Comparison of ENCODE assay signal across 21 mouse cellular contexts in the genomic region with DNA sequence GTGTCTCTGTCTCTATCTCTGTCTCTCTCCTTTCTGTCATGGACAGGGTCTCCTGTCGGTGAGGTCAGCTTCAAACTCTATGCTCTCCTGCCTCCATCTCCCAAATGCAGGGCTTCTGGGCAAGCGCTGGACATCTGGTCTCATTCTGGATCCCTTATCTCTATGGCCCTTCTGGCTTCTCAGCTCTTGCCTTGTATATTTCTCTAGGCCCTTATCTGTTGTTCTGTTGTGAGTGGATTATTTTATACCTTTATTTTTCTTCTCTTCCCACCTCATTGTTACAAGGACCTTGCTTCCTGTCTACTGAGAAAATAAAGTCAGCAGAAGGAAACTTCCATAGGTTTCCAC. TPM values are rescaled to one million over a fixed set of nuclear protein-coding genes. Genes with fewer than 3 reads are reported as not detected.
A peak's percentile ranks its signal among the peaks of the same experiment; 100 is the strongest.
DNase-seq lines count a peak whose midpoint lies in the region; ATAC-seq and TF ChIP-seq lines count a peak whose summit lies in the region.
"Had no signal": no experiment of that assay in that cellular context is flagged by ENCODE, and none has a peak within 500 bp of the region (broad histone marks: within the 10 kb centered on the region; RNA-seq: fewer than 3 reads in every experiment).

No protein-coding gene starts in this region.

- no peak overlapping the region for H3K27ac ChIP-seq in heart, embryonic 13.5 days (replicated peaks)
- H3K27ac ChIP-seq in heart, adult 2 months, result no peak overlapping the region
- 0 out of 2 replicates have a peak overlapping the region, but pooled peaks have one; percentile 9 for H3K27ac ChIP-seq in lung, embryonic 14.5 days (ENCODE audit: low read depth)
- H3K27ac ChIP-seq in MEL (ENCODE audit: control insufficient read depth, low read depth, low read length), result no peak overlapping the region
- H3K27ac ChIP-seq: forebrain, embryonic 13.5 days; hindbrain, embryonic 10.5 days; hindbrain, embryonic 15.5 days; limb, embryonic 13.5 days; midbrain, embryonic 12.5 days; neural tube, embryonic 13.5 days had no signal

- 0 out of 2 replicates have a peak overlapping the region, but pooled peaks have one; percentile 4 for H3K4me2 ChIP-seq in heart, embryonic 13.5 days
- no peak overlapping the region for H3K4me2 ChIP-seq in lung, embryonic 14.5 days
- H3K4me2 ChIP-seq: forebrain, embryonic 13.5 days; hindbrain, embryonic 15.5 days; limb, embryonic 13.5 days; midbrain, embryonic 12.5 days; neural tube, embryonic 13.5 days had no signal

- no peak overlapping the region for H3K9ac ChIP-seq in heart, embryonic 13.5 days
- H3K9ac ChIP-seq in heart, adult 2 months (ENCODE audit: low read depth, low read length), result no peak overlapping the region
- H3K9ac ChIP-seq in lung, embryonic 14.5 days, result no peak overlapping the region
- no peak overlapping the region for H3K9ac ChIP-seq in MEL (ENCODE audit: control insufficient read depth, low read depth, low read length, poor library complexity, severe bottlenecking)
- H3K9ac ChIP-seq: forebrain, embryonic 13.5 days; hindbrain, embryonic 15.5 days; limb, embryonic 13.5 days; midbrain, embryonic 12.5 days; neural tube, embryonic 13.5 days had no signal

- no peaks in the 10 kb centered on the region for H3K36me3 ChIP-seq in heart, embryonic 13.5 days
- H3K36me3 ChIP-seq in heart, adult 2 months (ENCODE audit: control insufficient read depth, insufficient read depth, low read length), result no peaks in the 10 kb centered on the region
- no peaks in the 10 kb centered on the region for H3K36me3 ChIP-seq in lung, embryonic 14.5 days (ENCODE audit: insufficient read depth)
- peaks cover 0 to 31% of the 10 kb centered on the region in 2 experiments; a peak in 2 of 4 replicates for H3K36me3 ChIP-seq in MEL (ENCODE audit: control insufficient read depth in 1 of 2, insufficient read depth in 2 of 2, low read length in 2 of 2)
- H3K36me3 ChIP-seq: hindbrain, embryonic 10.5 days; hindbrain, embryonic 15.5 days; limb, embryonic 13.5 days; midbrain, embryonic 12.5 days; neural tube, embryonic 13.5 days had no signal

- TF ChIP-seq CTCF in heart, adult 2 months (IDR thresholded peaks at IDR 0.05), result no peak
- no peak for TF ChIP-seq CTCF in lung, embryonic 14.5 days (IDR thresholded peaks at IDR 0.05; ENCODE audit: low read depth)
- TF ChIP-seq CTCF in MEL (IDR thresholded peaks at IDR 0.05 in 2 of 3, conservative IDR thresholded peaks at IDR 0.05 in 1 of 3; ENCODE audit: control insufficient read depth in 1 of 3, insufficient read depth in 1 of 3, low read depth in 2 of 3, low read length in 3 of 3, poor library complexity in 1 of 3, severe bottlenecking in 1 of 3), result no peak

- no peak for TF ChIP-seq EP300 in heart, adult 2 months (IDR thresholded peaks at IDR 0.05; ENCODE audit: insufficient read depth, low read depth, low read length)
- TF ChIP-seq EP300 in MEL (IDR thresholded peaks at IDR 0.05; ENCODE audit: low read depth in 1 of 2, low read length in 2 of 2), result no peak; a peak in 1 of 4 replicates

- no peak for TF ChIP-seq RAD21 in MEL (IDR thresholded peaks at IDR 0.05; ENCODE audit: low read depth, low read length)

- intact Hi-C loops in heart, adult 2 months (cut with DNase I), result no loop called here

- H3K4me3 ChIP-seq in heart, embryonic 13.5 days, result no peak overlapping the region
- no peak overlapping the region for H3K4me3 ChIP-seq in heart, adult 2 months
- no peak overlapping the region for H3K4me3 ChIP-seq in lung, embryonic 14.5 days (ENCODE audit: low read depth, low read length)
- H3K4me3 ChIP-seq in MEL (ENCODE audit: control insufficient read depth in 1 of 2, insufficient read depth in 1 of 2, low read depth in 2 of 2, low read length in 2 of 2), result no peak overlapping the region
- H3K4me3 ChIP-seq: forebrain, embryonic 13.5 days; hindbrain, embryonic 10.5 days; hindbrain, embryonic 15.5 days; limb, embryonic 13.5 days; midbrain, embryonic 12.5 days; neural tube, embryonic 13.5 days had no signal

- peaks cover 26% of the 10 kb centered on the region for H3K4me1 ChIP-seq in heart, embryonic 13.5 days
- H3K4me1 ChIP-seq in heart, adult 2 months (ENCODE audit: control insufficient read depth, insufficient read depth, low read length), result peaks cover 2% of the 10 kb centered on the region
- H3K4me1 ChIP-seq in lung, embryonic 14.5 days (ENCODE audit: insufficient read depth), result no peaks in the 10 kb centered on the region
- peaks cover 6 to 39% of the 10 kb centered on the region in 2 experiments; a peak in 3 of 4 replicates for H3K4me1 ChIP-seq in MEL (ENCODE audit: control insufficient read depth in 1 of 2, insufficient read depth in 2 of 2, low read length in 2 of 2)
- H3K4me1 ChIP-seq: hindbrain, embryonic 15.5 days; limb, embryonic 13.5 days; midbrain, embryonic 12.5 days; neural tube, embryonic 13.5 days had no signal

- H3K79me2 ChIP-seq in heart, adult 2 months (replicated peaks; ENCODE audit: control insufficient read depth, insufficient read depth, low read length), result no peaks in the 10 kb centered on the region
- H3K79me2 ChIP-seq in MEL (ENCODE audit: control insufficient read depth, insufficient read depth, low read length, poor library complexity), result no peaks in the 10 kb centered on the region

- no peak for TF ChIP-seq POLR2A in heart, adult 2 months (IDR thresholded peaks at IDR 0.05; ENCODE audit: insufficient read depth, low read depth, low read length)
- no peak for TF ChIP-seq POLR2A in MEL (IDR thresholded peaks at IDR 0.05; ENCODE audit: control insufficient read depth in 1 of 2, insufficient read depth in 1 of 2, low read depth in 1 of 2, low read length in 2 of 2, poor library complexity in 1 of 2)

- H3K27me3 ChIP-seq in heart, embryonic 13.5 days (replicated peaks), result peaks cover 18% of the 10 kb centered on the region
- no peaks in the 10 kb centered on the region for H3K27me3 ChIP-seq in heart, adult 2 months (ENCODE audit: control insufficient read depth, insufficient read depth, low read length)
- no peaks in the 10 kb centered on the region for H3K27me3 ChIP-seq in lung, embryonic 14.5 days (ENCODE audit: insufficient read depth, low read length)
- H3K27me3 ChIP-seq in MEL (ENCODE audit: control insufficient read depth in 1 of 2, insufficient read depth in 2 of 2, low read length in 2 of 2), result 0 out of 4 replicates have a peak, but pooled peaks cover 0 to 1% of the 10 kb centered on the region in 2 experiments
- H3K27me3 ChIP-seq: forebrain, embryonic 13.5 days; hindbrain, embryonic 15.5 days; limb, embryonic 13.5 days; midbrain, embryonic 12.5 days; neural tube, embryonic 13.5 days had no signal

- no peak for DNase-seq in heart, adult 2 months
- no peak for DNase-seq in lung, embryonic 14.5 days
- DNase-seq in lung, postnatal 4 days, result no peak
- DNase-seq in MEL (ENCODE audit: low read depth, low spot score), result no peak
- DNase-seq in thymus, adult 18-20 months, result no peak
- DNase-seq: adrenal gland, postnatal 25 days; cerebellum, adult 18-20 months; cerebellum, postnatal 10 days; gastrocnemius, postnatal 25 days; heart, postnatal 14 days; kidney, adult 11 months; thymus, postnatal 4 days had no signal

- 27% methylated on average over 2 of the region's 2 CpGs for WGBS in heart, embryonic 13.5 days
- WGBS in heart, adult 2 months, result 39% methylated on average over 2 of the region's 2 CpGs
- WGBS in lung, embryonic 14.5 days, result 67% methylated on average over 2 of the region's 2 CpGs

- ATAC-seq in heart, embryonic 13.5 days (ENCODE audit: extremely low read depth, insufficient number of reproducible peaks, low FRiP score, low TSS enrichment), result no peak
- ATAC-seq in lung, embryonic 14.5 days (ENCODE audit: insufficient read depth), result no peak
- peak; percentile 41; the same call in 1 of the 2 replicates for ATAC-seq in megakaryocyte progenitor cell, adult 5-6 weeks (replicated peaks; ENCODE audit: poor library complexity)
- ATAC-seq: forebrain, embryonic 13.5 days; inflammation-experienced regulatory T-cells, adult 6 months had no signal

- no peaks in the 10 kb centered on the region for H3K9me3 ChIP-seq in heart, embryonic 13.5 days
- H3K9me3 ChIP-seq in lung, embryonic 14.5 days (ENCODE audit: low read depth, low read length), result no peaks in the 10 kb centered on the region
- H3K9me3 ChIP-seq in MEL (replicated peaks; ENCODE audit: insufficient read depth, low read length), result no peaks in the 10 kb centered on the region
- H3K9me3 ChIP-seq: forebrain, embryonic 13.5 days; hindbrain, embryonic 10.5 days; hindbrain, embryonic 15.5 days; limb, embryonic 13.5 days; midbrain, embryonic 12.5 days; neural tube, embryonic 13.5 days had no signal

TF ChIP-seq in MEL, 35 proteins besides CTCF, POLR2A, EP300 and RAD21 (continues in another document):
- TF ChIP-seq TCF12 (IDR thresholded peaks at IDR 0.05; ENCODE audit: low read depth, low read length), result 0 out of 2 replicates have a peak, but pooled peaks have one; percentile 11
- TF ChIP-seq MAX (IDR thresholded peaks at IDR 0.05; ENCODE audit: low read length), result no peak
- TF ChIP-seq SIN3A (IDR thresholded peaks at IDR 0.05; ENCODE audit: low read length), result no peak
- TF ChIP-seq POLR2AphosphoS5 (IDR thresholded peaks at IDR 0.05; ENCODE audit: borderline replicate concordance, low read depth, low read length), result no peak
- TF ChIP-seq KAT2A (conservative IDR thresholded peaks at IDR 0.05; ENCODE audit: low read depth, low read length), result no peak
- TF ChIP-seq TAL1 (IDR thresholded peaks at IDR 0.05; ENCODE audit: low read length), result peak; percentile 67
- peak; percentile 66 for TF ChIP-seq GATA1 (IDR thresholded peaks at IDR 0.05; ENCODE audit: low read depth, low read length)
- no peak for TF ChIP-seq ZMIZ1 (IDR thresholded peaks at IDR 0.05; ENCODE audit: low read depth, low read length)
- no peak for TF ChIP-seq ZNF384 (IDR thresholded peaks at IDR 0.05; ENCODE audit: low read depth, low read length)
- no peak for TF ChIP-seq UBTF (IDR thresholded peaks at IDR 0.05; ENCODE audit: borderline replicate concordance, insufficient read depth, low read depth, low read length)
- no peak for TF ChIP-seq ZC3H11A (IDR thresholded peaks at IDR 0.05; ENCODE audit: low read depth, low read length)
- no peak for TF ChIP-seq MXI1 (IDR thresholded peaks at IDR 0.05; ENCODE audit: low read depth, low read length)
- no peak for TF ChIP-seq GABPA (IDR thresholded peaks at IDR 0.05; ENCODE audit: low read depth, low read length)
- TF ChIP-seq POLR2AphosphoS2 (IDR thresholded peaks at IDR 0.05; ENCODE audit: low read length), result no peak

RNA-seq across cellular contexts. Expression of gene Exoc6, which starts 28.8 kb away (rescaled TPM):
- polyA plus RNA-seq in heart, embryonic 13.5 days (2015; fragmentation: Nextera tagmentation; extraction: Ambion mirVana), result 17.2 and 18.1 TPM in 2 replicates
- total RNA-seq in heart, adult 2 months (2021), result 10 to 100 TPM; 29.8 to 34.2 TPM
- polyA plus RNA-seq in heart, adult 2 months (2012; rRNA removed), result 13.8 and 19.8 TPM in 2 replicates
- 11.6 and 13.2 TPM in 2 replicates for polyA plus RNA-seq in lung, embryonic 14.5 days (2014; fragmentation: Nextera tagmentation; extraction: Ambion mirVana)
- total RNA-seq in MEL (2012; rRNA removed), result 30.2 and 30.9 TPM in 2 replicates
- polyA plus RNA-seq in MEL (2012; ENCODE audit: insufficient read depth in 1 of 2, insufficient read length in 2 of 2, low read depth in 1 of 2, low replicate concordance in 2 of 2, missing spikeins in 1 of 2), result 10 to 100 TPM in 1 of 2 experiments, not detected in 1; 41.2 TPM
- 57.3 and 63.3 TPM in 2 replicates for total RNA-seq in megakaryocyte progenitor cell, adult 5-6 weeks (2015)
- 75.7 and 84.5 TPM in 2 replicates for total RNA-seq in megakaryocyte progenitor cell, adult 5-6 weeks (2017)
